Mouse (Mus musculus) heart, postnatal 0 days (tissue): ENCODE results near the gene Mfsd4b4.

ENCODE experiments used
- CTCF ChIP-seq: IDR thresholded peaks from 2 replicates; pipeline ENCODE4 v1.5.1; 2016; ENCODE audit warnings: antibody characterized with exemption, control low read depth, low read depth
- EP300 ChIP-seq: IDR thresholded peaks from 2 replicates; pipeline ENCODE4 v1.6.1; 2016; ENCODE audit warnings: antibody characterized with exemption, low read depth

- no peak for TF ChIP-seq CTCF
- no peak for TF ChIP-seq EP300
These were observed 8.0 kb upstream of the Mfsd4b4 start for GRCm38 (mm10) chr10:39906799-39907658.
